Comparison of ENCODE assay signal across 7 mouse cellular contexts in genomic region chr2:144267731-144268015, GRCm38 (mm10). TPM values are rescaled to one million over a fixed set of nuclear protein-coding genes. Genes with fewer than 3 reads are reported as not detected.
DNase-seq lines count a peak whose midpoint lies in the region; ATAC-seq and TF ChIP-seq lines count a peak whose summit lies in the region.

No protein-coding gene starts in this region.

- no peak overlapping the region for H3K4me3 ChIP-seq in midbrain, embryonic 11.5 days (ENCODE audit: low read depth, low read length)
- no peak overlapping the region for H3K4me3 ChIP-seq in midbrain, embryonic 16.5 days (ENCODE audit: low read depth, low read length)
- H3K4me3 ChIP-seq in embryonic facial prominence, embryonic 10.5 days, result peak overlapping the region; percentile 92
- H3K4me3 ChIP-seq in intestine, postnatal 0 days (ENCODE audit: low read depth, low read length), result no peak overlapping the region
- H3K4me3 ChIP-seq in neural tube, embryonic 13.5 days, result no peak overlapping the region

- no peak overlapping the region for H3K27ac ChIP-seq in midbrain, embryonic 11.5 days (ENCODE audit: low read depth, low read length)
- no peak overlapping the region for H3K27ac ChIP-seq in midbrain, embryonic 16.5 days (ENCODE audit: low read length)
- no peak overlapping the region for H3K27ac ChIP-seq in embryonic facial prominence, embryonic 10.5 days (replicated peaks)
- H3K27ac ChIP-seq in intestine, postnatal 0 days (ENCODE audit: low read depth, low read length), result peak overlapping the region; percentile 97; the same call in 1 of the 2 replicates
- H3K27ac ChIP-seq in neural tube, embryonic 13.5 days (replicated peaks), result no peak overlapping the region

- H3K4me1 ChIP-seq in midbrain, embryonic 11.5 days (ENCODE audit: control insufficient read depth, insufficient read depth, low read length), result peaks cover 16% of the 10 kb centered on the region
- peaks cover 32% of the 10 kb centered on the region for H3K4me1 ChIP-seq in midbrain, embryonic 16.5 days (ENCODE audit: control insufficient read depth, insufficient read depth, low read length)
- peaks cover 47% of the 10 kb centered on the region for H3K4me1 ChIP-seq in embryonic facial prominence, embryonic 10.5 days
- peaks cover 6% of the 10 kb centered on the region; the same call in 1 of the 2 replicates for H3K4me1 ChIP-seq in intestine, postnatal 0 days (replicated peaks; ENCODE audit: control insufficient read depth, insufficient read depth, low read length)
- H3K4me1 ChIP-seq in neural tube, embryonic 13.5 days (replicated peaks), result peaks cover 49% of the 10 kb centered on the region

- 49% methylated on average over 1 of the region's 1 CpGs for WGBS in midbrain, embryonic 11.5 days
- 50% methylated on average over 1 of the region's 1 CpGs for WGBS in midbrain, embryonic 16.5 days
- 53% methylated on average over 1 of the region's 1 CpGs for WGBS in embryonic facial prominence, embryonic 10.5 days
- WGBS in intestine, postnatal 0 days, result 18% methylated on average over 1 of the region's 1 CpGs
- WGBS in neural tube, embryonic 13.5 days, result 43% methylated on average over 1 of the region's 1 CpGs

- no peaks in the 10 kb centered on the region for H3K27me3 ChIP-seq in midbrain, embryonic 11.5 days (ENCODE audit: control insufficient read depth, insufficient read depth, low read length)
- H3K27me3 ChIP-seq in midbrain, embryonic 16.5 days (ENCODE audit: control insufficient read depth, insufficient read depth, low read depth, low read length), result no peaks in the 10 kb centered on the region
- H3K27me3 ChIP-seq in embryonic facial prominence, embryonic 10.5 days (replicated peaks; ENCODE audit: low read depth, poor library complexity, severe bottlenecking), result no peaks in the 10 kb centered on the region
- H3K27me3 ChIP-seq in intestine, postnatal 0 days (replicated peaks; ENCODE audit: control insufficient read depth, insufficient read depth, low read length), result no peaks in the 10 kb centered on the region
- no peaks in the 10 kb centered on the region for H3K27me3 ChIP-seq in neural tube, embryonic 13.5 days

- no peak for TF ChIP-seq CTCF in intestine, postnatal 0 days (IDR thresholded peaks at IDR 0.05; ENCODE audit: low read depth)

- H3K9ac ChIP-seq in midbrain, embryonic 11.5 days (ENCODE audit: low read length), result no peak overlapping the region
- no peak overlapping the region for H3K9ac ChIP-seq in midbrain, embryonic 16.5 days (ENCODE audit: low read depth, low read length)
- no peak overlapping the region for H3K9ac ChIP-seq in intestine, postnatal 0 days (ENCODE audit: low read depth, low read length)
- H3K9ac ChIP-seq in neural tube, embryonic 13.5 days, result no peak overlapping the region

- H3K4me2 ChIP-seq in midbrain, embryonic 11.5 days, result peak overlapping the region; percentile 69; the same call in 1 of the 2 replicates
- no peak overlapping the region for H3K4me2 ChIP-seq in midbrain, embryonic 16.5 days (ENCODE audit: low read length)
- H3K4me2 ChIP-seq in intestine, postnatal 0 days (replicated peaks; ENCODE audit: low read depth), result peak overlapping the region; percentile 80
- H3K4me2 ChIP-seq in neural tube, embryonic 13.5 days, result peak overlapping the region; percentile 74

- no peaks in the 10 kb centered on the region; the same call in 1 of the 2 replicates for H3K36me3 ChIP-seq in midbrain, embryonic 11.5 days (ENCODE audit: control insufficient read depth, insufficient read depth, low read length)
- no peaks in the 10 kb centered on the region for H3K36me3 ChIP-seq in midbrain, embryonic 16.5 days (ENCODE audit: control insufficient read depth, insufficient read depth, low read length)
- H3K36me3 ChIP-seq in embryonic facial prominence, embryonic 10.5 days (replicated peaks), result peaks cover 62% of the 10 kb centered on the region
- no peaks in the 10 kb centered on the region; the same call in 1 of the 2 replicates for H3K36me3 ChIP-seq in intestine, postnatal 0 days (ENCODE audit: control insufficient read depth, insufficient read depth)
- no peaks in the 10 kb centered on the region for H3K36me3 ChIP-seq in neural tube, embryonic 13.5 days

- no peak for DNase-seq in midbrain, embryonic 11.5 days (ENCODE audit: low spot score, missing footprints)
- DNase-seq in embryonic facial prominence, embryonic 10.5 days (ENCODE audit: low spot score), result no peak
- DNase-seq in urinary bladder, postnatal 4 days (ENCODE audit: low spot score in 2 of 2), result no peak
- no peak for DNase-seq in cerebellum, adult 18-20 months

- H3K9me3 ChIP-seq in midbrain, embryonic 11.5 days (ENCODE audit: control insufficient read depth, low read length), result no peaks in the 10 kb centered on the region
- H3K9me3 ChIP-seq in midbrain, embryonic 16.5 days (replicated peaks; ENCODE audit: control insufficient read depth, low read length, poor library complexity, severe bottlenecking), result no peaks in the 10 kb centered on the region
- no peaks in the 10 kb centered on the region for H3K9me3 ChIP-seq in embryonic facial prominence, embryonic 10.5 days
- no peaks in the 10 kb centered on the region for H3K9me3 ChIP-seq in intestine, postnatal 0 days (ENCODE audit: control insufficient read depth)
- no peaks in the 10 kb centered on the region for H3K9me3 ChIP-seq in neural tube, embryonic 13.5 days

- no peak for ATAC-seq in midbrain, embryonic 11.5 days (ENCODE audit: low FRiP score)
- ATAC-seq in midbrain, embryonic 16.5 days, result no peak
- no peak for ATAC-seq in intestine, postnatal 0 days
- ATAC-seq in neural tube, embryonic 13.5 days (ENCODE audit: low read depth), result no peak

RNA-seq across cellular contexts. Expression of gene Mgme1, which starts 2.8 kb away (rescaled TPM):
- polyA plus RNA-seq in midbrain, embryonic 11.5 days (2014; fragmentation: Nextera tagmentation; extraction: Ambion mirVana), result 15.7 and 17.4 TPM in 2 replicates
- polyA plus RNA-seq in midbrain, embryonic 16.5 days (2015; fragmentation: Nextera tagmentation; extraction: Ambion mirVana), result 10.2 and 11.9 TPM in 2 replicates
- 23.2 and 25.1 TPM in 2 replicates for polyA plus RNA-seq in embryonic facial prominence, embryonic 10.5 days (2016; fragmentation: Nextera tagmentation; extraction: Ambion mirVana)
- polyA plus RNA-seq in intestine, postnatal 0 days (2015; fragmentation: Nextera tagmentation; extraction: Ambion mirVana), result 8.8 and 9.6 TPM in 2 replicates
- 11.4 and 12.0 TPM in 2 replicates for polyA plus RNA-seq in neural tube, embryonic 13.5 days (2015; fragmentation: Nextera tagmentation; extraction: Ambion mirVana)

RNA-seq across cellular contexts. Expression of gene Snx5, which starts 3.0 kb away (rescaled TPM):
- polyA plus RNA-seq in midbrain, embryonic 11.5 days (2014; fragmentation: Nextera tagmentation; extraction: Ambion mirVana), result 105 and 111 TPM in 2 replicates
- 63.9 and 66.7 TPM in 2 replicates for polyA plus RNA-seq in midbrain, embryonic 16.5 days (2015; fragmentation: Nextera tagmentation; extraction: Ambion mirVana)
- 128 and 138 TPM in 2 replicates for polyA plus RNA-seq in embryonic facial prominence, embryonic 10.5 days (2016; fragmentation: Nextera tagmentation; extraction: Ambion mirVana)
- polyA plus RNA-seq in intestine, postnatal 0 days (2015; fragmentation: Nextera tagmentation; extraction: Ambion mirVana), result 116 and 123 TPM in 2 replicates
- 76.1 and 79.7 TPM in 2 replicates for polyA plus RNA-seq in neural tube, embryonic 13.5 days (2015; fragmentation: Nextera tagmentation; extraction: Ambion mirVana)
